Mouse (Mus musculus): ENCODE data around the gene Gadl1.

- TF ChIP-seq POLR2A (IDR thresholded peaks at IDR 0.05; ENCODE audit: control insufficient read depth in 1 of 2, insufficient read depth in 1 of 2, low read depth in 1 of 2, low read length in 2 of 2, poor library complexity in 1 of 2) (no peak), ELF1 (IDR thresholded peaks at IDR 0.05; ENCODE audit: low read depth, low read length) (no peak), CTCF (IDR thresholded peaks at IDR 0.05 in 2 of 3, conservative IDR thresholded peaks at IDR 0.05 in 1 of 3; ENCODE audit: control insufficient read depth in 1 of 3, insufficient read depth in 1 of 3, low read depth in 2 of 3, low read length in 3 of 3, poor library complexity in 1 of 3, severe bottlenecking in 1 of 3) (no peak), ZNF384 (IDR thresholded peaks at IDR 0.05; ENCODE audit: low read depth, low read length) (no peak), EP300 (IDR thresholded peaks at IDR 0.05; ENCODE audit: low read depth in 1 of 2, low read length in 2 of 2) (no peak), NRF1 (IDR thresholded peaks at IDR 0.05; ENCODE audit: insufficient read depth, low read depth, low read length, poor library complexity, severe bottlenecking) (no peak), TBP (IDR thresholded peaks at IDR 0.05; ENCODE audit: low read depth, low read length) (no peak), BHLHE40 (IDR thresholded peaks at IDR 0.05; ENCODE audit: borderline replicate concordance, low read depth, low read length) (no peak), MYC (IDR thresholded peaks at IDR 0.05; ENCODE audit: low read depth, low read length) (no peak), ETS1 (IDR thresholded peaks at IDR 0.05; ENCODE audit: low read depth, low read length) (no peak), TCF12 (IDR thresholded peaks at IDR 0.05; ENCODE audit: low read depth, low read length) (no peak)
Observed at GRCm38 (mm10) chr9:116076946-116077345, 167.7 kb downstream of the Gadl1 start.
